Mouse (Mus musculus) right cerebral cortex, adult 2 months (tissue): Measurements from ENCODE around the gene Lrfn3.
A peak's percentile ranks its signal among the peaks of the same experiment; 100 is the strongest.

Experiments
- DNase-seq, 2 experiments: peaks; one replicate each; pipeline ENCODE4 v3.0.0; 2021 to 2022; ENCODE audit warnings: low spot score in 2 of 2

Lrfn3 gene

GRCm38 (mm10) chr7:30346635-30347379, 15.8 kb downstream of the Lrfn3 start:
- DNase-seq: peak in 1 of 2 experiments; percentile 32

- DNase-seq: no peak
These were observed 23.0 kb downstream of the Lrfn3 start for GRCm38 (mm10) chr7:30339432-30340109.

GRCm38 (mm10) chr7:30336384-30336783, 26.2 kb downstream of the Lrfn3 start:
- DNase-seq: peak; percentile 92 to 96

GRCm38 (mm10) chr7:30335688-30336087, 26.9 kb downstream of the Lrfn3 start:
- no peak for DNase-seq

- DNase-seq: no peak
These were observed 28.0 kb downstream of the Lrfn3 start for GRCm38 (mm10) chr7:30334563-30334962.

- DNase-seq: peak; percentile 81 to 88
These were observed 29.1 kb downstream of the Lrfn3 start for GRCm38 (mm10) chr7:30333436-30333835.

- no peak for DNase-seq
These were observed 29.8 kb downstream of the Lrfn3 start for GRCm38 (mm10) chr7:30332622-30333259.

GRCm38 (mm10) chr7:30331887-30332286, 30.7 kb downstream of the Lrfn3 start:
- peak; percentile 92 to 95 for DNase-seq

- no peak for DNase-seq
These were observed 34.2 kb downstream of the Lrfn3 start for GRCm38 (mm10) chr7:30328379-30328778.

- peak in 1 of 2 experiments; percentile 35 for DNase-seq
These were observed 35.4 kb downstream of the Lrfn3 start for GRCm38 (mm10) chr7:30327140-30327539.

GRCm38 (mm10) chr7:30326427-30326826, 36.1 kb downstream of the Lrfn3 start:
- no peak for DNase-seq

GRCm38 (mm10) chr7:30325364-30325763, 37.2 kb downstream of the Lrfn3 start:
- no peak for DNase-seq

GRCm38 (mm10) chr7:30324300-30324944, 38.1 kb downstream of the Lrfn3 start:
- DNase-seq: peak; percentile 71 to 73

GRCm38 (mm10) chr7:30323795-30324194, 38.8 kb downstream of the Lrfn3 start, which contains the start of gene Sdhaf1:
Gene Sdhaf1, minus strand, starts transcription at chr7:30323895.
- DNase-seq: no peak

GRCm38 (mm10) chr7:30322865-30323264, 39.7 kb downstream of the Lrfn3 start:
- no peak for DNase-seq

- DNase-seq: peak; percentile 97
These were observed 40.3 kb downstream of the Lrfn3 start for GRCm38 (mm10) chr7:30322285-30322667.

GRCm38 (mm10) chr7:30321539-30322284, 40.9 kb downstream of the Lrfn3 start, which contains the start of gene E130208F15Rik:
Gene E130208F15Rik, plus strand, starts transcription at chr7:30321740.
- peak; percentile 75 to 80 for DNase-seq

GRCm38 (mm10) chr7:30320946-30321345, 41.6 kb downstream of the Lrfn3 start:
- DNase-seq: no peak

GRCm38 (mm10) chr7:30318142-30318541, 44.4 kb downstream of the Lrfn3 start:
- no peak for DNase-seq

- DNase-seq: no peak
These were observed 46.7 kb downstream of the Lrfn3 start for GRCm38 (mm10) chr7:30315559-30316529.
